Comparison of ENCODE assay signal across 24 mouse cellular contexts in genomic region chr15:101833131-101833530, GRCm38 (mm10). TPM values are rescaled to one million over a fixed set of nuclear protein-coding genes. Genes with fewer than 3 reads are reported as not detected.
"Had no signal": no experiment of that assay in that cellular context is flagged by ENCODE, and none has a peak within 500 bp of the region (broad histone marks: within the 10 kb centered on the region; RNA-seq: fewer than 3 reads in every experiment).

No protein-coding gene starts in this region.

- DNase-seq: gastrocnemius, adult 2 months; gastrocnemius, postnatal 10 days; gastrocnemius, postnatal 25 days; heart, adult 18-20 months; heart, postnatal 10 days; kidney, adult 18-20 months; kidney, adult 8-10 months; kidney, postnatal 10 days; kidney, postnatal 25 days; kidney, postnatal 4 days; liver; liver, embryonic 13.5 days had no signal

RNA-seq across cellular contexts. Expression of gene Krt2, which starts 15.2 kb away (rescaled TPM):
- total RNA-seq: gastrocnemius, adult 2 months; gastrocnemius, postnatal 10 days; gastrocnemius, postnatal 25 days; gastrocnemius, postnatal 4 days; granulocyte monocyte progenitor cell, adult 5-6 weeks; heart, adult 18-20 months; heart, adult 8-10 months; heart, postnatal 10 days; heart, postnatal 25 days; hematopoietic stem cell, adult 5-6 weeks had no signal

RNA-seq across cellular contexts. Expression of gene Krt1, which starts 17.5 kb away (rescaled TPM):
- total RNA-seq: gastrocnemius, adult 2 months; gastrocnemius, postnatal 10 days; gastrocnemius, postnatal 25 days; granulocyte monocyte progenitor cell, adult 5-6 weeks; heart, adult 18-20 months; heart, adult 8-10 months; heart, postnatal 10 days; heart, postnatal 25 days; hematopoietic stem cell, adult 5-6 weeks had no signal

RNA-seq across cellular contexts. Expression of gene Krt73, which starts 31.0 kb away (rescaled TPM):
- total RNA-seq: gastrocnemius, adult 2 months; gastrocnemius, postnatal 10 days; gastrocnemius, postnatal 25 days; granulocyte monocyte progenitor cell, adult 5-6 weeks; heart, adult 18-20 months; heart, adult 8-10 months; heart, postnatal 10 days; heart, postnatal 25 days; hematopoietic stem cell, adult 5-6 weeks had no signal

RNA-seq across cellular contexts. Expression of gene Krt77, which starts 36.4 kb away (rescaled TPM):
- total RNA-seq: gastrocnemius, adult 2 months; gastrocnemius, postnatal 10 days; gastrocnemius, postnatal 25 days; gastrocnemius, postnatal 4 days; granulocyte monocyte progenitor cell, adult 5-6 weeks; heart, adult 18-20 months; heart, adult 8-10 months; heart, postnatal 10 days; heart, postnatal 25 days; hematopoietic stem cell, adult 5-6 weeks had no signal

RNA-seq across cellular contexts. Expression of gene Krt72, which starts 46.9 kb away (rescaled TPM):
- total RNA-seq: gastrocnemius, adult 2 months; gastrocnemius, postnatal 10 days; gastrocnemius, postnatal 25 days; gastrocnemius, postnatal 4 days; granulocyte monocyte progenitor cell, adult 5-6 weeks; heart, adult 18-20 months; heart, adult 8-10 months; heart, postnatal 10 days; heart, postnatal 25 days; hematopoietic stem cell, adult 5-6 weeks; hindbrain, postnatal 0 days; layer of hippocampus, adult 2 months; layer of hippocampus, postnatal 10 days; layer of hippocampus, postnatal 25 days; left cerebral cortex, adult 2 months; left cerebral cortex, postnatal 14 days; left cerebral cortex, postnatal 36 days had no signal
